Mouse (Mus musculus): ENCODE results near the gene Arhgef3.

- no peak for TF ChIP-seq CTCF (IDR thresholded peaks at IDR 0.05; ENCODE audit: low read depth)
- no peak for TF ChIP-seq EP300 (IDR thresholded peaks at IDR 0.05; ENCODE audit: low read depth)
Observed at GRCm38 (mm10) chr14:27158782-27159181, 44.1 kb downstream of the Arhgef3 start.
